Mouse (Mus musculus) regulatory T cell (primary cell): Measurements from ENCODE around the gene Kif18a.

Experiments
- in situ Hi-C: fragments of 300-600 bp; cut with MboI, MseI; formaldehyde crosslinking; loops from one replicate; pipeline ENCODE4 v1.15.1; 2025; ENCODE audit warnings: high pct_unique_total_duplicates

Kif18a gene

GRCm38 (mm10) chr2:109280600-109281340, at the start of gene Kif18a, which contains the start of gene Mettl15:
Gene Kif18a (plus strand): TSS chr2:109280738.
Gene Mettl15 (minus strand): TSS chr2:109280748.
- in situ Hi-C loops: loop anchor here (10.0 to 25.0 kb wide), 2 partner anchors 607 to 734 kb away; partner anchors contain the start of genes Ccdc34 and Lin7c

- in situ Hi-C loops: no loop called here
These were observed 46.7 kb upstream of the Kif18a start for GRCm38 (mm10) chr2:109233876-109234275.

- in situ Hi-C loops: no loop called here
These were observed 44.8 kb upstream of the Kif18a start for GRCm38 (mm10) chr2:109235741-109236140.

- in situ Hi-C loops: no loop called here
These were observed 38.6 kb upstream of the Kif18a start for GRCm38 (mm10) chr2:109241947-109242346.

GRCm38 (mm10) chr2:109262779-109263178, 17.8 kb upstream of the Kif18a start:
- in situ Hi-C loops: no loop called here

- in situ Hi-C loops: no loop called here
These were observed 7.4 kb upstream of the Kif18a start for GRCm38 (mm10) chr2:109273098-109273497.

GRCm38 (mm10) chr2:109277593-109277992, 2.9 kb upstream of the Kif18a start:
- in situ Hi-C loops: loop anchor here (25.0 kb wide), 1 partner anchor 610 kb away; the partner anchor contains the start of gene Lin7c

- in situ Hi-C loops: loop anchor here (25.0 kb wide), 1 partner anchor 609 kb away; the partner anchor contains the start of gene Lin7c
These were observed 2.5 kb upstream of the Kif18a start for GRCm38 (mm10) chr2:109278036-109278435.

GRCm38 (mm10) chr2:109280272-109280599, 302 bp upstream of the Kif18a start:
- in situ Hi-C loops: loop anchor here (10.0 to 25.0 kb wide), 2 partner anchors 607 to 735 kb away; partner anchors contain the start of genes Ccdc34 and Lin7c

- in situ Hi-C loops: loop anchor here (10.0 to 25.0 kb wide), 2 partner anchors 606 to 733 kb away; partner anchors contain the start of genes Ccdc34 and Lin7c
These were observed 778 bp downstream of the Kif18a start for GRCm38 (mm10) chr2:109281341-109281690.

GRCm38 (mm10) chr2:109284121-109284520, 3.6 kb downstream of the Kif18a start:
- in situ Hi-C loops: loop anchor here (10.0 to 25.0 kb wide), 2 partner anchors 603 to 731 kb away; partner anchors contain the start of genes Ccdc34 and Lin7c

- in situ Hi-C loops: loop anchor here (10.0 to 25.0 kb wide), 2 partner anchors 598 to 725 kb away; partner anchors contain the start of genes Ccdc34 and Lin7c
These were observed 8.8 kb downstream of the Kif18a start for GRCm38 (mm10) chr2:109289327-109289726.

GRCm38 (mm10) chr2:109296264-109296663, 15.7 kb downstream of the Kif18a start:
- in situ Hi-C loops: loop anchor here (25.0 kb wide), 1 partner anchor 591 kb away; the partner anchor contains the start of gene Lin7c

- in situ Hi-C loops: loop anchor here (25.0 kb wide), 1 partner anchor 589 kb away; the partner anchor contains the start of gene Lin7c
These were observed 17.6 kb downstream of the Kif18a start for GRCm38 (mm10) chr2:109298160-109298559.

- in situ Hi-C loops: no loop called here
These were observed 21.7 kb downstream of the Kif18a start for GRCm38 (mm10) chr2:109302234-109302633.

GRCm38 (mm10) chr2:109303638-109304037, 23.1 kb downstream of the Kif18a start:
- in situ Hi-C loops: no loop called here

GRCm38 (mm10) chr2:109311369-109311768, 30.8 kb downstream of the Kif18a start:
- in situ Hi-C loops: no loop called here

GRCm38 (mm10) chr2:109331807-109332206, 51.3 kb downstream of the Kif18a start:
- in situ Hi-C loops: no loop called here

- in situ Hi-C loops: no loop called here
These were observed 53.7 kb downstream of the Kif18a start for GRCm38 (mm10) chr2:109334237-109334636.

- in situ Hi-C loops: no loop called here
These were observed 55.2 kb downstream of the Kif18a start for GRCm38 (mm10) chr2:109335765-109336164.

GRCm38 (mm10) chr2:109345386-109345785, 64.8 kb downstream of the Kif18a start:
- in situ Hi-C loops: no loop called here

GRCm38 (mm10) chr2:109348742-109349141, 68.2 kb downstream of the Kif18a start:
- in situ Hi-C loops: no loop called here
